12 mouse cellular contexts compared by ENCODE assay signal in the genomic region with DNA sequence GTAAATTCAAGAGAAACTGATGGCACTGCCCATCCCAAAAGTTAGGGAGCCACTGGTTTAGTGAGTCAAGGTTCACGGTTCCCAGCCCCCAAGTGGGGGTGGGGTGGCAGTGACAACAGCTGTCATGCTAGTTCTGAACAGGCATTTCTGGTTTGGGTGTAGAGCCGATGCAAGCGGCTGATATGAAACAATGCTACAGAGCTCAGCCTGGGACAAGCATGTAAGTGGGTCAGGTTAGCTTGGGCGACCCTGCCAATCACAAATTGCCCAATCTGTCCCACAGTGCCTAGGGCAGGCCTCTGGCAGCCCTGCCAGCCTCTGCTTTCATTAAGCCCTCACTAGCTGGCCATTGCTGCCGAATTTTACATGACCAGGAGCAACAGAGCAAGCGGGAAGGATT. TPM values are rescaled to one million over a fixed set of nuclear protein-coding genes. Genes with fewer than 3 reads are reported as not detected.
DNase-seq lines count a peak whose midpoint lies in the region; ATAC-seq lines count a peak whose summit lies in the region.
"Had no signal": no experiment of that assay in that cellular context is flagged by ENCODE, and none has a peak within 500 bp of the region (broad histone marks: within the 10 kb centered on the region; RNA-seq: fewer than 3 reads in every experiment).

No protein-coding gene starts in this region.

- 72% methylated on average over 6 of the region's 6 CpGs for WGBS in heart, embryonic 10.5 days
- 79% methylated on average over 6 of the region's 6 CpGs for WGBS in hindbrain, embryonic 13.5 days

- H3K4me3 ChIP-seq in heart, embryonic 10.5 days, result no peak overlapping the region
- no peak overlapping the region for H3K4me3 ChIP-seq in hindbrain, embryonic 13.5 days
- H3K4me3 ChIP-seq: heart, embryonic 15.5 days had no signal

- H3K36me3 ChIP-seq in heart, embryonic 10.5 days, result peaks cover 1% of the 10 kb centered on the region; the same call in 1 of the 2 replicates
- H3K36me3 ChIP-seq in hindbrain, embryonic 13.5 days, result no peaks in the 10 kb centered on the region
- H3K36me3 ChIP-seq: heart, embryonic 15.5 days had no signal

- peak; percentile 77 for DNase-seq in heart, adult 11 months
- no peak for DNase-seq in heart, embryonic 10.5 days (ENCODE audit: low spot score)
- peak; percentile 83 for DNase-seq in adipocyte (ENCODE audit: low spot score)
- peak; percentile 5 for DNase-seq in brain, adult 2 months (ENCODE audit: low read depth, low spot score)
- peak; percentile 67 to 81 for DNase-seq in urinary bladder, adult 18-20 months (ENCODE audit: low spot score in 2 of 2)
- DNase-seq in left cerebral cortex, adult 8-10 months (ENCODE audit: low spot score in 2 of 2), result no peak
- DNase-seq: gastrocnemius, postnatal 36 days; kidney, adult 18-20 months; spleen, adult 18-20 months had no signal

- no peaks in the 10 kb centered on the region for H3K27me3 ChIP-seq in heart, embryonic 10.5 days (ENCODE audit: insufficient read depth, poor library complexity, severe bottlenecking)
- H3K27me3 ChIP-seq in hindbrain, embryonic 13.5 days, result no peaks in the 10 kb centered on the region
- H3K27me3 ChIP-seq: heart, embryonic 15.5 days had no signal

- H3K27ac ChIP-seq in heart, embryonic 10.5 days, result no peak overlapping the region
- no peak overlapping the region for H3K27ac ChIP-seq in hindbrain, embryonic 13.5 days
- H3K27ac ChIP-seq: heart, embryonic 15.5 days; hindbrain, embryonic 14.5 days had no signal

- H3K4me1 ChIP-seq in heart, embryonic 10.5 days, result peaks cover 9% of the 10 kb centered on the region; the same call in 1 of the 2 replicates
- H3K4me1 ChIP-seq in hindbrain, embryonic 13.5 days (replicated peaks), result no peaks in the 10 kb centered on the region
- H3K4me1 ChIP-seq: heart, embryonic 15.5 days had no signal

- H3K4me2 ChIP-seq in hindbrain, embryonic 13.5 days, result no peak overlapping the region
- H3K4me2 ChIP-seq: heart, embryonic 15.5 days; hindbrain, embryonic 14.5 days had no signal

- ATAC-seq in hindbrain, embryonic 13.5 days (ENCODE audit: low FRiP score), result no peak

- no peak overlapping the region for H3K9ac ChIP-seq in hindbrain, embryonic 13.5 days
- H3K9ac ChIP-seq: heart, embryonic 15.5 days; hindbrain, embryonic 14.5 days had no signal

- no peaks in the 10 kb centered on the region for H3K9me3 ChIP-seq in heart, embryonic 10.5 days
- H3K9me3 ChIP-seq in hindbrain, embryonic 13.5 days, result no peaks in the 10 kb centered on the region
- H3K9me3 ChIP-seq: heart, embryonic 15.5 days had no signal

RNA-seq across cellular contexts. Expression of a gene that starts 42.8 kb away (rescaled TPM):
- 49.6 and 52.3 TPM in 2 replicates for polyA plus RNA-seq in heart, embryonic 10.5 days (2016; fragmentation: Nextera tagmentation; extraction: Ambion mirVana)
- 27.2 and 32.5 TPM in 2 replicates for polyA plus RNA-seq in hindbrain, embryonic 13.5 days (2015; fragmentation: Nextera tagmentation; extraction: Ambion mirVana)
- 10 to 100 TPM; 37.9 to 43.8 (median 42.5) TPM for total RNA-seq in left cerebral cortex, adult 8-10 months (2022)

RNA-seq across cellular contexts. Expression of a gene that starts 47.7 kb away (rescaled TPM):
- polyA plus RNA-seq in heart, embryonic 10.5 days (2016; fragmentation: Nextera tagmentation; extraction: Ambion mirVana), result 25.0 and 33.3 TPM in 2 replicates
- 8.3 and 8.8 TPM in 2 replicates for polyA plus RNA-seq in hindbrain, embryonic 13.5 days (2015; fragmentation: Nextera tagmentation; extraction: Ambion mirVana)
- under 1 TPM; 0.36 to 0.53 (median 0.43) TPM for total RNA-seq in left cerebral cortex, adult 8-10 months (2022)

Comparison
In these comparisons a context has a peak if more than half of its experiments do, and no peak if none do; other contexts are left out.
1. DNase-seq: peak in heart, adult 11 months (single experiment), adipocyte (single experiment), brain, adult 2 months (single experiment) and urinary bladder, adult 18-20 months (2 of 2); none in heart, embryonic 10.5 days (single experiment) and left cerebral cortex, adult 8-10 months (0 of 2).